Mouse (Mus musculus): ENCODE measurements around the gene Phc2. TPM values are rescaled to one million over a fixed set of nuclear protein-coding genes. Genes with fewer than 3 reads are reported as not detected.

Phc2 gene
- polyA plus RNA-seq, 1 experiment = 100 TPM

GRCm38 (mm10) chr4:128720110-128720509 lies 65.6 kb downstream of the Phc2 start:
- Histone ChIP-seq H3K36me3 (ENCODE audit: control insufficient read depth, insufficient read depth) (no peaks in the 10 kb centered on the region), H3K79me2 (ENCODE audit: control insufficient read depth, insufficient read depth) (no peaks in the 10 kb centered on the region), H3ac (ENCODE audit: control insufficient read depth, insufficient read length) (no peak overlapping the region), H3K4me3 (no peak overlapping the region), H3K27me3 (ENCODE audit: control insufficient read depth, insufficient read depth, insufficient read length) (no peaks in the 10 kb centered on the region), H3K4me2 (ENCODE audit: low read depth) (no peak overlapping the region)
- TF ChIP-seq POLR2AphosphoS2 (IDR thresholded peaks at IDR 0.05; ENCODE audit: insufficient read length, low read depth) (no peak), MYOD1 (IDR thresholded peaks at IDR 0.05; ENCODE audit: control insufficient read depth in 1 of 3, insufficient read length in 2 of 3, low read depth in 2 of 3) (no peak), USF1 (IDR thresholded peaks at IDR 0.05; ENCODE audit: low read depth) (no peak), POLR2A (IDR thresholded peaks at IDR 0.05; ENCODE audit: insufficient read length, low read depth) (no peak), SRF (IDR thresholded peaks at IDR 0.05; ENCODE audit: control insufficient read depth, insufficient read length, low read depth) (no peak), MYOG (IDR thresholded peaks at IDR 0.05; ENCODE audit: control insufficient read depth in 1 of 3, insufficient read depth in 1 of 3, insufficient read length in 2 of 3, low read depth in 2 of 3) (no peak), TCF12 (IDR thresholded peaks at IDR 0.05; ENCODE audit: insufficient read depth, poor library complexity, severe bottlenecking) (no peak), REST (IDR thresholded peaks at IDR 0.05; ENCODE audit: insufficient read depth, insufficient read length) (no peak), E2F4 (IDR thresholded peaks at IDR 0.05; ENCODE audit: insufficient read depth) (no peak), TCF3 (IDR thresholded peaks at IDR 0.05; ENCODE audit: insufficient read length, low read depth) (no peak), CEBPB (IDR thresholded peaks at IDR 0.05; ENCODE audit: insufficient read depth, poor library complexity, severe bottlenecking) (no peak), MAX (IDR thresholded peaks at IDR 0.05; ENCODE audit: low read depth) (no peak)

GRCm38 (mm10) chr4:128721061-128721648 lies 66.7 kb downstream of the Phc2 start:
- Histone ChIP-seq H3K4me3 (no peak overlapping the region), H3K4me2 (ENCODE audit: low read depth) (no peak overlapping the region), H3ac (ENCODE audit: control insufficient read depth, insufficient read length) (no peak overlapping the region), H3K27me3 (ENCODE audit: control insufficient read depth, insufficient read depth, insufficient read length) (no peaks in the 10 kb centered on the region), H3K79me2 (ENCODE audit: control insufficient read depth, insufficient read depth) (no peaks in the 10 kb centered on the region), H3K36me3 (ENCODE audit: control insufficient read depth, insufficient read depth) (no peaks in the 10 kb centered on the region)
- TF ChIP-seq TCF12 (IDR thresholded peaks at IDR 0.05; ENCODE audit: insufficient read depth, poor library complexity, severe bottlenecking) = no peak
- no peak for TF ChIP-seq CEBPB (IDR thresholded peaks at IDR 0.05; ENCODE audit: insufficient read depth, poor library complexity, severe bottlenecking)
- TF ChIP-seq MAX (IDR thresholded peaks at IDR 0.05; ENCODE audit: low read depth) = no peak
- no peak for TF ChIP-seq E2F4 (IDR thresholded peaks at IDR 0.05; ENCODE audit: insufficient read depth)
- TF ChIP-seq POLR2AphosphoS2 (IDR thresholded peaks at IDR 0.05; ENCODE audit: insufficient read length, low read depth) = no peak
- TF ChIP-seq TCF3 (IDR thresholded peaks at IDR 0.05; ENCODE audit: insufficient read length, low read depth) = no peak
- no peak for TF ChIP-seq USF1 (IDR thresholded peaks at IDR 0.05; ENCODE audit: low read depth)
- no peak for TF ChIP-seq REST (IDR thresholded peaks at IDR 0.05; ENCODE audit: insufficient read depth, insufficient read length)
- TF ChIP-seq MYOG (IDR thresholded peaks at IDR 0.05; ENCODE audit: control insufficient read depth in 1 of 3, insufficient read depth in 1 of 3, insufficient read length in 2 of 3, low read depth in 2 of 3) = no peak
- TF ChIP-seq POLR2A (IDR thresholded peaks at IDR 0.05; ENCODE audit: insufficient read length, low read depth) = no peak
- no peak for TF ChIP-seq SRF (IDR thresholded peaks at IDR 0.05; ENCODE audit: control insufficient read depth, insufficient read length, low read depth)
- TF ChIP-seq MYOD1 (IDR thresholded peaks at IDR 0.05; ENCODE audit: control insufficient read depth in 1 of 3, insufficient read length in 2 of 3, low read depth in 2 of 3) = no peak

- no peaks in the 10 kb centered on the region for H3K27me3 ChIP-seq (ENCODE audit: control insufficient read depth, insufficient read depth, insufficient read length)
- H3K4me3 ChIP-seq = no peak overlapping the region
- H3K79me2 ChIP-seq (ENCODE audit: control insufficient read depth, insufficient read depth) = no peaks in the 10 kb centered on the region
- no peak overlapping the region for H3K4me2 ChIP-seq (ENCODE audit: low read depth)
- no peaks in the 10 kb centered on the region for H3K36me3 ChIP-seq (ENCODE audit: control insufficient read depth, insufficient read depth)
- no peak for TF ChIP-seq MAX (IDR thresholded peaks at IDR 0.05; ENCODE audit: low read depth)
- no peak for TF ChIP-seq REST (IDR thresholded peaks at IDR 0.05; ENCODE audit: insufficient read depth, insufficient read length)
- TF ChIP-seq CEBPB (IDR thresholded peaks at IDR 0.05; ENCODE audit: insufficient read depth, poor library complexity, severe bottlenecking) = no peak
- no peak for TF ChIP-seq USF1 (IDR thresholded peaks at IDR 0.05; ENCODE audit: low read depth)
- TF ChIP-seq TCF3 (IDR thresholded peaks at IDR 0.05; ENCODE audit: insufficient read length, low read depth) = no peak
- no peak for TF ChIP-seq SRF (IDR thresholded peaks at IDR 0.05; ENCODE audit: control insufficient read depth, insufficient read length, low read depth)
- no peak for TF ChIP-seq POLR2A (IDR thresholded peaks at IDR 0.05; ENCODE audit: insufficient read length, low read depth)
- TF ChIP-seq MYOD1 (IDR thresholded peaks at IDR 0.05; ENCODE audit: control insufficient read depth in 1 of 3, insufficient read length in 2 of 3, low read depth in 2 of 3) = no peak
- no peak for TF ChIP-seq TCF12 (IDR thresholded peaks at IDR 0.05; ENCODE audit: insufficient read depth, poor library complexity, severe bottlenecking)
- no peak for TF ChIP-seq POLR2AphosphoS2 (IDR thresholded peaks at IDR 0.05; ENCODE audit: insufficient read length, low read depth)
- TF ChIP-seq MYOG (IDR thresholded peaks at IDR 0.05; ENCODE audit: control insufficient read depth in 1 of 3, insufficient read depth in 1 of 3, insufficient read length in 2 of 3, low read depth in 2 of 3) = no peak
- no peak for TF ChIP-seq E2F4 (IDR thresholded peaks at IDR 0.05; ENCODE audit: insufficient read depth)
- no peak overlapping the region for H3ac ChIP-seq (ENCODE audit: control insufficient read depth, insufficient read length)
These were observed 67.3 kb downstream of the Phc2 start for GRCm38 (mm10) chr4:128721761-128722160.

- Histone ChIP-seq H3K79me2 (ENCODE audit: control insufficient read depth, insufficient read depth) (peaks cover 2% of the 10 kb centered on the region), H3K36me3 (ENCODE audit: control insufficient read depth, insufficient read depth) (no peaks in the 10 kb centered on the region), H3ac (ENCODE audit: control insufficient read depth, insufficient read length) (no peak overlapping the region), H3K4me2 (ENCODE audit: low read depth) (no peak overlapping the region), H3K4me3 (no peak overlapping the region), H3K27me3 (ENCODE audit: control insufficient read depth, insufficient read depth, insufficient read length) (no peaks in the 10 kb centered on the region)
- TF ChIP-seq TCF12 (IDR thresholded peaks at IDR 0.05; ENCODE audit: insufficient read depth, poor library complexity, severe bottlenecking) (no peak), MYOD1 (IDR thresholded peaks at IDR 0.05; ENCODE audit: control insufficient read depth in 1 of 3, insufficient read length in 2 of 3, low read depth in 2 of 3) (no peak), MYOG (IDR thresholded peaks at IDR 0.05; ENCODE audit: control insufficient read depth in 1 of 3, insufficient read depth in 1 of 3, insufficient read length in 2 of 3, low read depth in 2 of 3) (no peak), POLR2AphosphoS2 (IDR thresholded peaks at IDR 0.05; ENCODE audit: insufficient read length, low read depth) (no peak), E2F4 (IDR thresholded peaks at IDR 0.05; ENCODE audit: insufficient read depth) (no peak), TCF3 (IDR thresholded peaks at IDR 0.05; ENCODE audit: insufficient read length, low read depth) (no peak), MAX (IDR thresholded peaks at IDR 0.05; ENCODE audit: low read depth) (no peak), REST (IDR thresholded peaks at IDR 0.05; ENCODE audit: insufficient read depth, insufficient read length) (no peak), SRF (IDR thresholded peaks at IDR 0.05; ENCODE audit: control insufficient read depth, insufficient read length, low read depth) (no peak), POLR2A (IDR thresholded peaks at IDR 0.05; ENCODE audit: insufficient read length, low read depth) (no peak), USF1 (IDR thresholded peaks at IDR 0.05; ENCODE audit: low read depth) (no peak), CEBPB (IDR thresholded peaks at IDR 0.05; ENCODE audit: insufficient read depth, poor library complexity, severe bottlenecking) (no peak)
These were observed 68.4 kb downstream of the Phc2 start for GRCm38 (mm10) chr4:128722932-128723331.

All from myocyte (in vitro differentiated cells).